Mouse (Mus musculus): ENCODE measurements at regions not wholly inside any gene's neighbourhood (a gene's known extent, or its start where the extent isn't known, plus 50 kb on each side); places are given as distances from the start of the nearest gene placed in this dataset.

DNA sequence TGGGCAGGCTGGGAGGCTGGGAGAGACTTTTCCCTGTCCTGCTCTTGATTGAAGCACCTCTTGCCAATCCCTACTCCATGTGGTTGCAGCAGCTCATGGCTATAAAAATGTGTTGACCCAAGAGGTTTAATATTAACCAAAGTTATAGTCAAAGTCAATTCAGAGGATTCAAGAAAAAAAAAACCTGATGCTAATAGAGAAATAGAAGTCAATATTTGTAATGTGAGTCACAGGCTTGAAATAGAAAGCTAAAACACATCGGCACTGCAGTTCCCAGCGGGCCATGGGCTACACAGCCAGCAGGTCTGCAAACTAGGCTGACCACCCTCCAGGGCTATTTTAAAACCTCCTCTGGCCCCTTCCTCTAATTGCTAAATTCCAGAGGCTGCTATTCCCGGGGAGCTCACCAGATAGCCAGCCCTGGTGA is 53.2 kb upstream of the Bmp2 start:
- DNase-seq, result no peak

DNA sequence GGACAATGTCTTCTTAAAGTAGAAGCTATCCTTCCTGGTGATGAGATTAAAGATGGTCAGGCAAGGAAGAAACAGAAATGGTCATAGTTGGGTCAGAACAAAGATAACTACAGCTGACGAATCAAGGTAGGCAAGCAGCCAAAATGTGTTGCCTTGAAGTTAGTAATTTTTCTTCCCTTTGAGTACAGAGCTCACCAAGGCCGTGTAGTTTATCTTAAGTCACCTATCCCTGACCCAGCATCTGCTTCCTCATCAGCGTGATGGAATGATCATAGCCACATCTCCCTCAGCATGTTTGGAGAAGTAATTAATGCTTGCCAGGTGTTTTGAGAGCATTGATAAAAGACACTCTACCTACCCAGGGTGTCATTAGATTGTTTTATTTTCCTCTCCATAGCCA is 52.1 kb upstream of the Bmp2 start:
- no peak for DNase-seq

Data from gastrocnemius, postnatal 10 days (tissue).